Mouse (Mus musculus): ENCODE measurements around the gene Tada3. TPM values are rescaled to one million over a fixed set of nuclear protein-coding genes. Genes with fewer than 3 reads are reported as not detected.

Tada3 gene
- polyA plus RNA-seq, 1 experiment from 2014 or later = 46.8 TPM

- Histone ChIP-seq H3K9me3 (no peaks in the 10 kb centered on the region), H3K27me3 (no peaks in the 10 kb centered on the region), H3K27ac (no peak overlapping the region), H3K9ac (no peak overlapping the region), H3K4me2 (replicated peaks) (no peak overlapping the region), H3K4me3 (no peak overlapping the region), H3K4me1 (no peaks in the 10 kb centered on the region), H3K36me3 (peaks cover 13% of the 10 kb centered on the region)
- ATAC-seq (ENCODE audit: low FRiP score, low read depth) = no peak
- WGBS = 93% methylated on average over 1 of the region's 1 CpGs
These were observed 15.4 kb downstream of the Tada3 start for GRCm38 (mm10) chr6:113362241-113362640.

- H3K9me3 ChIP-seq = no peaks in the 10 kb centered on the region
- H3K4me2 ChIP-seq (replicated peaks) = no peak overlapping the region
- no peak overlapping the region for H3K27ac ChIP-seq
- peaks cover 5% of the 10 kb centered on the region for H3K36me3 ChIP-seq
- H3K4me1 ChIP-seq = no peaks in the 10 kb centered on the region
- H3K27me3 ChIP-seq = no peaks in the 10 kb centered on the region
- no peak overlapping the region for H3K9ac ChIP-seq
- ATAC-seq (ENCODE audit: low FRiP score, low read depth) = no peak
- WGBS = 80% methylated on average over 4 of the region's 4 CpGs
- H3K4me3 ChIP-seq = no peak overlapping the region
These were observed 16.2 kb downstream of the Tada3 start for GRCm38 (mm10) chr6:113361476-113361875.

GRCm38 (mm10) chr6:113353696-113354095, 24.0 kb downstream of the Tada3 start:
- no peak overlapping the region for H3K4me3 ChIP-seq
- ATAC-seq (ENCODE audit: low FRiP score, low read depth) = no peak
- H3K27ac ChIP-seq = no peak overlapping the region
- H3K27me3 ChIP-seq = no peaks in the 10 kb centered on the region
- no peak overlapping the region for H3K9ac ChIP-seq
- H3K36me3 ChIP-seq = no peaks in the 10 kb centered on the region
- H3K9me3 ChIP-seq = no peaks in the 10 kb centered on the region
- H3K4me1 ChIP-seq = no peaks in the 10 kb centered on the region
- H3K4me2 ChIP-seq (replicated peaks) = no peak overlapping the region
- WGBS = 78% methylated on average over 3 of the region's 3 CpGs

GRCm38 (mm10) chr6:113352820-113353219, 24.9 kb downstream of the Tada3 start:
- Histone ChIP-seq H3K27ac (no peak overlapping the region), H3K9me3 (no peaks in the 10 kb centered on the region), H3K4me3 (no peak overlapping the region), H3K4me1 (no peaks in the 10 kb centered on the region), H3K9ac (no peak overlapping the region), H3K36me3 (no peaks in the 10 kb centered on the region), H3K27me3 (no peaks in the 10 kb centered on the region), H3K4me2 (replicated peaks) (no peak overlapping the region)
- 70% methylated on average over 3 of the region's 3 CpGs for WGBS
- ATAC-seq (ENCODE audit: low FRiP score, low read depth) = no peak

GRCm38 (mm10) chr6:113351653-113352052, 26.0 kb downstream of the Tada3 start:
- Histone ChIP-seq H3K9me3 (no peaks in the 10 kb centered on the region), H3K27ac (no peak overlapping the region), H3K27me3 (no peaks in the 10 kb centered on the region), H3K9ac (no peak overlapping the region), H3K4me1 (no peaks in the 10 kb centered on the region), H3K4me2 (replicated peaks) (no peak overlapping the region), H3K36me3 (no peaks in the 10 kb centered on the region), H3K4me3 (no peak overlapping the region)
- ATAC-seq (ENCODE audit: low FRiP score, low read depth) = no peak
- 68% methylated on average over 10 of the region's 10 CpGs for WGBS

GRCm38 (mm10) chr6:113351161-113351560, 26.5 kb downstream of the Tada3 start:
- H3K4me1 ChIP-seq = no peaks in the 10 kb centered on the region
- no peak overlapping the region for H3K9ac ChIP-seq
- ATAC-seq (ENCODE audit: low FRiP score, low read depth) = no peak
- H3K9me3 ChIP-seq = no peaks in the 10 kb centered on the region
- no peaks in the 10 kb centered on the region for H3K27me3 ChIP-seq
- no peak overlapping the region for H3K4me2 ChIP-seq (replicated peaks)
- 76% methylated on average over 1 of the region's 1 CpGs for WGBS
- no peak overlapping the region for H3K4me3 ChIP-seq
- H3K27ac ChIP-seq = no peak overlapping the region
- H3K36me3 ChIP-seq = no peaks in the 10 kb centered on the region

- H3K4me2 ChIP-seq (replicated peaks) = no peak overlapping the region
- no peak for ATAC-seq (ENCODE audit: low FRiP score, low read depth)
- H3K4me1 ChIP-seq = no peaks in the 10 kb centered on the region
- no peak overlapping the region for H3K9ac ChIP-seq
- H3K27ac ChIP-seq = no peak overlapping the region
- H3K4me3 ChIP-seq = no peak overlapping the region
- no peaks in the 10 kb centered on the region for H3K36me3 ChIP-seq
- H3K27me3 ChIP-seq = no peaks in the 10 kb centered on the region
- H3K9me3 ChIP-seq = no peaks in the 10 kb centered on the region
These were observed 27.1 kb downstream of the Tada3 start for GRCm38 (mm10) chr6:113350538-113350937.

GRCm38 (mm10) chr6:113346897-113347296, 30.8 kb downstream of the Tada3 start:
- H3K9ac ChIP-seq = no peak overlapping the region
- 77% methylated on average over 4 of the region's 4 CpGs for WGBS
- no peaks in the 10 kb centered on the region for H3K27me3 ChIP-seq
- no peak overlapping the region for H3K4me3 ChIP-seq
- no peaks in the 10 kb centered on the region for H3K9me3 ChIP-seq
- no peak overlapping the region for H3K4me2 ChIP-seq (replicated peaks)
- H3K27ac ChIP-seq = no peak overlapping the region
- peaks cover 20% of the 10 kb centered on the region for H3K4me1 ChIP-seq
- no peak for ATAC-seq (ENCODE audit: low FRiP score, low read depth)
- no peaks in the 10 kb centered on the region for H3K36me3 ChIP-seq

- Histone ChIP-seq H3K4me3 (peak overlapping the region; percentile 62; the same call in 1 of the 2 replicates), H3K36me3 (peaks cover 19% of the 10 kb centered on the region), H3K9ac (no peak overlapping the region), H3K4me1 (peaks cover 25% of the 10 kb centered on the region), H3K27me3 (no peaks in the 10 kb centered on the region), H3K27ac (no peak overlapping the region), H3K9me3 (no peaks in the 10 kb centered on the region), H3K4me2 (replicated peaks) (peak overlapping the region; percentile 72)
- ATAC-seq (ENCODE audit: low FRiP score, low read depth) = 0 out of 2 replicates have a peak, but pooled peaks have one; percentile 4
- 42% methylated on average over 2 of the region's 2 CpGs for WGBS
These were observed 33.4 kb downstream of the Tada3 start for GRCm38 (mm10) chr6:113344321-113344720.

- H3K27ac ChIP-seq = 0 out of 2 replicates have a peak within 1 kb of the TSS, but pooled peaks have one; percentile 28
- H3K4me3 ChIP-seq = peak within 1 kb of the TSS; percentile 62
- H3K9me3 ChIP-seq = no peaks in the 10 kb centered on the region
- H3K4me2 ChIP-seq (replicated peaks) = peak within 1 kb of the TSS; percentile 72
- peaks cover 28% of the 10 kb centered on the region for H3K36me3 ChIP-seq
- H3K9ac ChIP-seq = peak within 1 kb of the TSS; percentile 79
- ATAC-seq (ENCODE audit: low FRiP score, low read depth) = peak; percentile 87
- H3K27me3 ChIP-seq = no peaks in the 10 kb centered on the region
- H3K4me1 ChIP-seq = peaks cover 25% of the 10 kb centered on the region
- 14% methylated on average over 32 of the region's 32 CpGs for WGBS
These were observed 34.2 kb downstream of the Tada3 start, which contains the start of gene Camk1 for GRCm38 (mm10) chr6:113343177-113344092. TSS of gene Camk1 (minus strand) at chr6:113343984.

GRCm38 (mm10) chr6:113342297-113342696, 35.4 kb downstream of the Tada3 start:
- Histone ChIP-seq H3K27ac (no peak overlapping the region), H3K4me2 (replicated peaks) (peak overlapping the region; percentile 72)
- WGBS = 32% methylated on average over 4 of the region's 7 CpGs

GRCm38 (mm10) chr6:113341574-113341973, 36.1 kb downstream of the Tada3 start:
- Histone ChIP-seq H3K4me2 (replicated peaks) (0 out of 2 replicates have a peak overlapping the region, but pooled peaks have one; percentile 72), H3K36me3 (peaks cover 44% of the 10 kb centered on the region), H3K9ac (no peak overlapping the region), H3K4me3 (no peak overlapping the region), H3K27ac (no peak overlapping the region), H3K9me3 (no peaks in the 10 kb centered on the region), H3K4me1 (peaks cover 25% of the 10 kb centered on the region), H3K27me3 (no peaks in the 10 kb centered on the region)
- 77% methylated on average over 6 of the region's 6 CpGs for WGBS
- ATAC-seq (ENCODE audit: low FRiP score, low read depth) = no peak

More at GRCm38 (mm10) chr6:113342297-113342696, 35.4 kb downstream of the Tada3 start:
- H3K9ac ChIP-seq = 0 out of 2 replicates have a peak overlapping the region, but pooled peaks have one; percentile 51
- H3K4me3 ChIP-seq = peak overlapping the region; percentile 62
- H3K36me3 ChIP-seq = peaks cover 39% of the 10 kb centered on the region
- H3K9me3 ChIP-seq = no peaks in the 10 kb centered on the region
- no peaks in the 10 kb centered on the region for H3K27me3 ChIP-seq
- no peak for ATAC-seq (ENCODE audit: low FRiP score, low read depth)
- peaks cover 25% of the 10 kb centered on the region for H3K4me1 ChIP-seq

Measured in limb, embryonic 13.5 days (tissue).